Mouse (Mus musculus): ENCODE data around the gene Kansl2. TPM values are rescaled to one million over a fixed set of nuclear protein-coding genes. Genes with fewer than 3 reads are reported as not detected.

Kansl2 gene
- polyA plus RNA-seq, 1 experiment from 2014 or later, result 152 TPM

DNA sequence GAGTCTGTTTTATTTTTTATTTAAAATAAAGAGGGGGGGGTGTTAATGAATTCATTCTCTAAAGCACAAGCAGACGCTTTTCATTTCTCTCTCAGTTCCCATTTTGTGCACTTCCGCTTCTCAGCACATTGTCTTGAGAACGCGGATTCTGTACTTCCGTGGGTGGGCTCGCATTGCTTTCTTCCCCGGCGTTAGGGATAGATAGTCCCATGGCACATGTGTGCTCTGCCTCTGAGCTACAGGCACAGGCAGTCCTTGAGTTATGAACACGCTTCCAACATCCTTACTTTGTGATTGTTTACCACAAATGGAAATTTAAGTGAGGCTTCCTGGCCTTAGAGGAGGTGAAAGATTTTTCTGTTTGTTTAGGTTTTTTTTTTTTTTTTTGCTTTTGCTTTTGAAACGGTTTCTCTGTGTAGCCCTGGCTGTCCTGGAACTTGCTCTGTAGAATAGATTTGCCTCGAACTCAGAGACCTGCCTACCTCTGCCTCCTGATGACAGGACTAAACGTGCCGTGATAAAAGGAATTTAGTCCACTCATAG is 22.6 kb downstream of the Kansl2 start:
- no peak overlapping the region for H3K9ac ChIP-seq (replicated peaks)
- no peak for ATAC-seq (replicated peaks)
- H3K4me2 ChIP-seq (replicated peaks), result no peak overlapping the region
- H3K36me3 ChIP-seq, result no peaks in the 10 kb centered on the region
- WGBS, result 56% methylated on average over 13 of the region's 13 CpGs
- no peak overlapping the region for H3K27ac ChIP-seq (replicated peaks)
- no peaks in the 10 kb centered on the region for H3K9me3 ChIP-seq
- H3K27me3 ChIP-seq, result no peaks in the 10 kb centered on the region
- H3K4me1 ChIP-seq, result peaks cover 6% of the 10 kb centered on the region; the same call in 1 of the 2 replicates
- no peak overlapping the region for H3K4me3 ChIP-seq

DNA sequence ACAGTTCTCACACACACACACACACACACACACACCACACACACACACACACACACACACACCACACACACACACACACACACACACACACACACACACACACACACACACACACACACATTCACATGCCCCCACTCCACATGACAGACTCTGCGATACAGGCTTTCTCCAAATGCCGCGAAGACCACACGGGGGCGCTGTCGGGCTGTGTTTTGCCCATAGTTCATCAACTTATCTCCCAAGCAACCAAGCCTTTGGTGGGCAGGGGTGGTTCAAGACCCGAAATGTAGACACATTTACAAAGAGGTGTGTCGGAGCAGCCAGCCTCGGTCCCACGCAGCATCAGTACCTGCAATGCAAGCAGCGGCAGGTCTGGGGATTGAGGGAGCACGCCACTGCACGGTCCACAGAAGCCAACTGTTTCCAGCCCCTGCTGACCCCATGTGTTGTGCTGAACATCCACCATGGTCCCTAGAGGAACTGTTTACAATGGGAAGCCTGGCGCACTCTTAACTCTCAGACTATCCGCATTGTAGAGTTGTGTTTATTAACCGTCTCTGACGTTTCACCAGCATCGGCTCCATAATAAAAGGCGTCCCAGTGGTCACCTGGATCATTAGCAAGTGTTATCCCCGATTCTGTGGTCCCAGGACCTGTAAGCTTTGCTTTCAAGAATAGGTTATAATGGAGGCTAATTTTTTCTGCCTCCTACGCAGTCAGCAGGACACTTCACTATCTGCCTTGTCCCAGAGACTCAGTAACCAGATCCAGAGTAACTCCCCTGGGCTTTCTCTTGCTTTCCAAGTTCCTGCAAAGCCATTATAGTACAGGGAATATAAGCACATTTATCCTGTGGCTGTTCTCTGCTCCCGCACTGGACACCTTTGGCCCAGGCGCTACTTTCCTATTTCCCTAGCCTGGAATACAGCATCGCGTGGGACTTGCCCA is 23.4 kb downstream of the Kansl2 start:
- no peak overlapping the region for H3K9ac ChIP-seq (replicated peaks)
- H3K27me3 ChIP-seq, result no peaks in the 10 kb centered on the region
- WGBS, result 27% methylated on average over 25 of the region's 25 CpGs
- peak overlapping the region; percentile 19; the same call in 1 of the 2 replicates for H3K4me3 ChIP-seq
- H3K9me3 ChIP-seq, result no peaks in the 10 kb centered on the region
- no peak overlapping the region for H3K27ac ChIP-seq (replicated peaks)
- peak overlapping the region; percentile 40 for H3K4me2 ChIP-seq (replicated peaks)
- ATAC-seq (replicated peaks), result no peak
- no peaks in the 10 kb centered on the region for H3K36me3 ChIP-seq
- peaks cover 6% of the 10 kb centered on the region; the same call in 1 of the 2 replicates for H3K4me1 ChIP-seq

DNA sequence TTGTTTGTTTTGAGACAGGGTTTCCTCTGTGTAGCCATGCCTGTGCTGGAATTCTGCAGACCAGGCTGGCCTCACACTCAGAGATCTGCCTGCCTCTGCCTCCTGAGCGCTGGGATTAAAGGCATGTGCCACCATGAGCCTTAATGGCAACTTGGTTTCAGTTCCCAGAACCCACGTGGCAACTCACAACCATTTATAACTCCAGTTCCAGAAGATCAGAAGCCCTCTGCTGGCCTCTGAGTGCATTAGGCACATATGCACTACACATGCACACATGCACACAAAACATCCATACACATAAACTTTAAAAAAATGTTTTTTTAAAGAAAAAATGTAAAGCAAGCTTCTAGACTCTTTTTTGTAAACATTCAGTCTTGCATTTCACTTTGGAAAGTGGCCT is 24.7 kb downstream of the Kansl2 start:
- Histone ChIP-seq H3K4me1 (peaks cover 6% of the 10 kb centered on the region; the same call in 1 of the 2 replicates), H3K4me3 (no peak overlapping the region), H3K9me3 (no peaks in the 10 kb centered on the region), H3K4me2 (replicated peaks) (no peak overlapping the region), H3K27me3 (no peaks in the 10 kb centered on the region), H3K36me3 (no peaks in the 10 kb centered on the region), H3K9ac (replicated peaks) (no peak overlapping the region), H3K27ac (replicated peaks) (no peak overlapping the region)
- no peak for ATAC-seq (replicated peaks)
- 55% methylated on average over 2 of the region's 2 CpGs for WGBS

DNA sequence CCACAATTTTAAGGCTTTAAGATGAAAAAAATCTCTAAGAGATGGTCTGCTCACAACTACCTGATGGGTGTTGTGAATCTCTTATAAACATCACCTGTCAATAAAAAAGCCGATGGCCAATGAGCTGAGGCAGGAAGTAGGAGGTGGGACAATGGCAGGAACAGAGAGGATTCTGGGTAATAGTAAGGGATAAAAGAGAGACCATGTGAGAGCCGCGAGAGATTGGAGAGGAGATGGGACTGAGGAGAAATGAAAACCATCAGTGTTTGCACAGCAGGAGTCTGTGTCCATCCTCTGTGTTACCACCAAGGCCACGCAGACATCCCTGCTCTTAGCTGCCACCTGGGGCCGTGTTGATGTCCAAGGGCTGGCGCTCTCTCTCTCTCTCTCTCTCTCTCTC is 26.7 kb downstream of the Kansl2 start:
- H3K4me3 ChIP-seq, result no peak overlapping the region
- no peak for ATAC-seq (replicated peaks)
- no peaks in the 10 kb centered on the region for H3K27me3 ChIP-seq
- H3K9ac ChIP-seq (replicated peaks), result no peak overlapping the region
- no peaks in the 10 kb centered on the region for H3K9me3 ChIP-seq
- peaks cover 6% of the 10 kb centered on the region; the same call in 1 of the 2 replicates for H3K4me1 ChIP-seq
- H3K36me3 ChIP-seq, result no peaks in the 10 kb centered on the region
- WGBS, result 92% methylated on average over 6 of the region's 6 CpGs
- H3K27ac ChIP-seq (replicated peaks), result no peak overlapping the region
- H3K4me2 ChIP-seq (replicated peaks), result no peak overlapping the region

DNA sequence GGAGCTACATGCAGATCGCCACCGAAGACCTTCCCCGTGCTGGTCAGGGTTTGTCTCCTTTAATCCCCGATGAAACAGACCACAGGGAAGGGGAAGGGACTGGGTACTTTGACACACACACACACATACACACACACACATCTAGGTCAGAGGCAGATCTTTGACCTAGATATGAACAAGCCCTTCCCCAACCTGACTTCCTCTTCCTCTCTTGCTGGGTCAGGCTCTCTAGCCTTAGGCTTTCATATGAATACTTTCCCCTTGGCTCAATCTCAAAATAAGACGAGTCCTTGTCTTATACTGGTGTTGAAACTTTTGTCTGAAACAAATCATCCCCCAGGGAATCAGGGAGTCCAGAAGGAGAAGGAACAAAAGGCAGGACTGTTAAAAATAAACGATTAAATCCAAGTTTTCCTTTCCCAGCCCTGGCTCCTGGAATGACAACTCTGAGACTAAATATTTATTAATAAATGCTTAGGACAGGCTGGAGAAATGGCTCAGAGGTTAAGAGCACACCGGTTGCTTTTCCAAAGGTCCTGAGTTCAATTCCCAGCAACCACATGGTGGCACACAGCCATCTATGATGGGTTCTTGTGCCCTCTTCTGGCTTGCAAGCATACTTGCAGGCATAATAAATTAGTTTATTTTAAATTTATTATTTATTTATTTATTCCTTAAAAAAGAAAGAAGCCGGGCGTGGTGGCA is 27.7 kb downstream of the Kansl2 start:
- Histone ChIP-seq H3K4me3 (no peak overlapping the region), H3K36me3 (no peaks in the 10 kb centered on the region)

DNA sequence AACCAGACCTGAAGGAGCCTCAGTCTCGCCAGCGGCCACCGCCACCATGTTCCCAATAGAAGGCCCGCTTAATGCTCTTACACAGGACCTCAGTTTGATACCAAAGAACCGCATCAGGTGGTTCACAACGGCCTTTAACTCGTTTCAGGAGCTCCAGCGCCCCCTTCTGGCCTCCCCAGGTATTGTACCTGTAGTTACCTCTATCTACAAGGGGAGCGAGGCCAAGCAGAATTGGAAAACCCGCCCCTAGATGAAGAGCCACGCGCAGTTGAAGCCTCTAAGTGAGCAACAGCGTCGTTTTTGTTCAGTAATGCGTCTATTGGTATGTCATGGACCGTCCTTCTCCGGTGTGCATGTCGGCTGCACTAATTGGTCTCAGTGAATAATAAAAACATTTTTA is 29.6 kb downstream of the Kansl2 start:
- no peaks in the 10 kb centered on the region for H3K27me3 ChIP-seq
- H3K9ac ChIP-seq (replicated peaks), result no peak overlapping the region
- no peaks in the 10 kb centered on the region for H3K9me3 ChIP-seq
- ATAC-seq (replicated peaks), result no peak
- H3K36me3 ChIP-seq, result no peaks in the 10 kb centered on the region
- H3K27ac ChIP-seq (replicated peaks), result no peak overlapping the region
- H3K4me2 ChIP-seq (replicated peaks), result no peak overlapping the region
- no peak overlapping the region for H3K4me3 ChIP-seq
- H3K4me1 ChIP-seq, result no peaks in the 10 kb centered on the region
- 10% methylated on average over 18 of the region's 18 CpGs for WGBS

More for the DNA sequence above, 27.7 kb downstream of the Kansl2 start:
- Histone ChIP-seq H3K27me3 (no peaks in the 10 kb centered on the region), H3K9me3 (no peaks in the 10 kb centered on the region), H3K4me2 (replicated peaks) (no peak overlapping the region), H3K9ac (replicated peaks) (no peak overlapping the region), H3K4me1 (peaks cover 6% of the 10 kb centered on the region; the same call in 1 of the 2 replicates), H3K27ac (replicated peaks) (no peak overlapping the region)
- ATAC-seq (replicated peaks), result no peak
- 87% methylated on average over 9 of the region's 9 CpGs for WGBS

DNA sequence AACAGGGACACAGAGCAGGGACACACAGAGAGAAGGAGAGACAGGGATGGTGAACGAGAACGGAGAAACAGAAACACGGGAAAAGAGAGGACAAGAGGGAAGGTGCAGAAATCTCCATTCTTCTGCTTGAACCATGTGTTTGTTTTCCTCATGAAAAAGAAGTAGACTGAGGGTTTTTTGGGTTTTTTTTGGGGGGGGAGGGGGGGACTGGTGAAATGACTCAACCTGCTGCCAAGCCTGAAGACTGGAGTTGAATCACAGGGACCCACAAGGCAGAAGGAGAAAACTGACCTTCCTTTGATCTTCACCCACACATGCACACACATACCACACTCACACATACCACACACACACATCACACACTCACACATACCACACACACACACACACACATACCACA is 30.7 kb downstream of the Kansl2 start:
- H3K4me2 ChIP-seq (replicated peaks), result no peak overlapping the region
- WGBS, result 87% methylated on average over 3 of the region's 3 CpGs
- no peaks in the 10 kb centered on the region for H3K27me3 ChIP-seq
- H3K4me3 ChIP-seq, result no peak overlapping the region
- no peaks in the 10 kb centered on the region for H3K36me3 ChIP-seq
- H3K9me3 ChIP-seq, result no peaks in the 10 kb centered on the region
- no peak overlapping the region for H3K9ac ChIP-seq (replicated peaks)
- ATAC-seq (replicated peaks), result no peak
- H3K4me1 ChIP-seq, result no peaks in the 10 kb centered on the region
- H3K27ac ChIP-seq (replicated peaks), result no peak overlapping the region

DNA sequence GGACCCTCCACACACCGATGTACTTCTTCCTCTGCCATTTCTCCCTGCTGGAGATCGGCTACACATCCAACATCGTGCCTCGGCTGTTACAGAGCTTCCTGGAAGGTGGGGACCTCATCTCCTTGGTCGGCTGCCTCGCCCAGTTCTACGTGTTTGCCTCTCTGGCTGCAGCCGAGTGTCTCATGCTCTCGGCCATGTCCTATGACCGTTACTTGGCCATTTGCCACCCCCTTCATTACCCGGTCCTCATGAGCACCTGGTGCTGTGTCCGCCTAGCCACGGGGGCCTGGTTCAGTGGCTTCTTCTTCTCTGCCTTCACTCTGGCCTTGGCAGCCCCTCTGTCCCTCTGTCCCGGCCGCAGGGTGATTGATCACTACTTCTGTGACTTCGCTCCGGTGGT is 36.4 kb downstream of the Kansl2 start:
- Histone ChIP-seq H3K4me2 (replicated peaks) (no peak overlapping the region), H3K27me3 (no peaks in the 10 kb centered on the region), H3K4me3 (no peak overlapping the region), H3K36me3 (no peaks in the 10 kb centered on the region), H3K4me1 (no peaks in the 10 kb centered on the region), H3K9me3 (no peaks in the 10 kb centered on the region), H3K27ac (replicated peaks) (no peak overlapping the region), H3K9ac (replicated peaks) (no peak overlapping the region)
- 89% methylated on average over 17 of the region's 17 CpGs for WGBS
- ATAC-seq (replicated peaks), result no peak

DNA sequence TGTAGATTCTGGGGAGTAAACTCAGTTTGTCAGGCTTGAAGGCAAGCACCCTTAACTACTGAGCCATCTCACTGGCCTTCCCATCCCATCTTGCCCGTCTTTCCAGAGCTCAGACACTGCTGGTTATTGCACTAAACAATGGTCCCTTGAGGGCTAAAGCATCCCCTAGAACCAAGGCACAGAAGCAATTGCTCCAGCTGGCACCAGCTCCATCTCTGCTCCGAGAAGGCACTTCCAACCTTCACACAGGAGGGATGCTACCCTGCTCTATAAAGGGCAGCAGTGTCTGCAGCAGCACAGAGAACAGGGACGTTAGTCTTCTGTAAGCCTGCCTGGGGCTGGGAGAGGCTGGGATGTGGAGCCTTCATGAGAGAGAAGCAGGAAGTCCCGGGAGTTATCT is 42.0 kb downstream of the Kansl2 start, which contains the start of gene Olfr279:
Gene Olfr279 (plus strand): TSS at position 301 of the 400 bp plus-strand sequence.
- Histone ChIP-seq H3K36me3 (no peaks in the 10 kb centered on the region), H3K9ac (replicated peaks) (no peak within 1 kb of the TSS), H3K27ac (replicated peaks) (no peak within 1 kb of the TSS), H3K27me3 (no peaks in the 10 kb centered on the region), H3K4me1 (no peaks in the 10 kb centered on the region), H3K4me2 (replicated peaks) (no peak within 1 kb of the TSS), H3K9me3 (no peaks in the 10 kb centered on the region), H3K4me3 (no peak within 1 kb of the TSS)
- WGBS, result 61% methylated on average over 4 of the region's 4 CpGs
- no peak for ATAC-seq (replicated peaks)

DNA sequence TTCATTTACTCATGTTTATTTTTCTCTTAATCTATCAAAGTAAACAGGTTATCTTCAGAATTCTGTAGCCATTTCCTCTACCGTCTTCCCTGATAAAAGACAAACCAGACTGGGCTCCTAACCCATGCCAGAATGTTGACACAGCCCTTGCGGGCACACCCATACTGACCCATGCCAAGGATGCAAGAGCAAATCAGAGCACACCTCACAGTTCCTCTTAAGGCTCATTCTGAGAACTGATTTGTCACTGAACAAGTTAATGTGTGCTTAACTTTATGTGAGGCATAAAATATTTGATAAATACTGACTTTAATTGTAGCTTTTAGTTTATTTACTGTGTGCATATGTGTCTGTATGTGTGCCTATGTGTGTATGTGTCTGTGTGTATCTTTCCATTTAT is 42.7 kb downstream of the Kansl2 start:
- H3K4me3 ChIP-seq, result no peak overlapping the region
- H3K4me1 ChIP-seq, result no peaks in the 10 kb centered on the region
- no peak overlapping the region for H3K4me2 ChIP-seq (replicated peaks)
- H3K9me3 ChIP-seq, result no peaks in the 10 kb centered on the region
- H3K27ac ChIP-seq (replicated peaks), result no peak overlapping the region
- H3K36me3 ChIP-seq, result no peaks in the 10 kb centered on the region
- H3K27me3 ChIP-seq, result no peaks in the 10 kb centered on the region
- no peak for ATAC-seq (replicated peaks)
- no peak overlapping the region for H3K9ac ChIP-seq (replicated peaks)
- WGBS, result 92% methylated on average over 2 of the region's 2 CpGs

DNA sequence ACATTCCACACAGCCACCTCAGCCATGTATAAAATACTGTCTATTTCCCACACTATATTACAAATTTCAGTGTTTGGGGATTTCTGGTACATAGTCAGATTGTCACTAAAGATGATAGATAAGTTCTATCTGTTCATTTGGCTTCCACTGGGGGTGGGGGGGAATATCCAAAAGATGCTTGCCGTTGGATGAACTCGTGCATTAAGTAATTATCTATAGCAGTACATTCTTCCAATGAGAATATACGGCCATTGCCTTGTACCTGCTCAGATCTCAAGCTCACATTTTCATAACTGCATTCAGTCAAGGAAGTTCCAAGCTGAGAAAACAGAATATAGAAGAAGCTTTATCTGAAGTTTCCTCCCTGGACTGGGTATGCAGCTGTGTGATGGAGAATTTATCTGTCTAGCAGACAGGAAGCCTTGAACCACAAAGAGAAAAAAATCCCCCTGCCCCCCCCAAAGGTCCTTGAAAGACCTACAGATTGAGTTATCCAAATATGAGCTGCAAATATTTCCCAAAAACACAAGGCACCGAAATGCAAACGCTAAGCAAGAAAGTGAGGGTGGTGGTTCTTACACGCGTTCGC is 47.5 kb downstream of the Kansl2 start:
- no peak overlapping the region for H3K4me2 ChIP-seq (replicated peaks)
- no peak overlapping the region for H3K9ac ChIP-seq (replicated peaks)
- no peak overlapping the region for H3K4me3 ChIP-seq
- no peaks in the 10 kb centered on the region for H3K27me3 ChIP-seq
- H3K27ac ChIP-seq (replicated peaks), result no peak overlapping the region
- no peaks in the 10 kb centered on the region for H3K9me3 ChIP-seq
- no peak for ATAC-seq (replicated peaks)
- H3K4me1 ChIP-seq, result no peaks in the 10 kb centered on the region
- WGBS, result 94% methylated on average over 8 of the region's 8 CpGs
- H3K36me3 ChIP-seq, result no peaks in the 10 kb centered on the region

Data from forebrain, embryonic 15.5 days (tissue).